Mouse (Mus musculus) lung, postnatal 25 days (tissue): ENCODE measurements around the gene Zbed3.
A peak's percentile ranks its signal among the peaks of the same experiment; 100 is the strongest.
"Not testable (repeated sequence)": the region's sequence is repeated elsewhere in the genome, so short reads cannot be mapped to it uniquely, and the experiment has no call there.

ENCODE experiments used
- DNase-seq: peaks from one replicate; pipeline ENCODE4 v3.0.0; 2022; ENCODE audit warnings: low spot score

Gene Zbed3

DNA sequence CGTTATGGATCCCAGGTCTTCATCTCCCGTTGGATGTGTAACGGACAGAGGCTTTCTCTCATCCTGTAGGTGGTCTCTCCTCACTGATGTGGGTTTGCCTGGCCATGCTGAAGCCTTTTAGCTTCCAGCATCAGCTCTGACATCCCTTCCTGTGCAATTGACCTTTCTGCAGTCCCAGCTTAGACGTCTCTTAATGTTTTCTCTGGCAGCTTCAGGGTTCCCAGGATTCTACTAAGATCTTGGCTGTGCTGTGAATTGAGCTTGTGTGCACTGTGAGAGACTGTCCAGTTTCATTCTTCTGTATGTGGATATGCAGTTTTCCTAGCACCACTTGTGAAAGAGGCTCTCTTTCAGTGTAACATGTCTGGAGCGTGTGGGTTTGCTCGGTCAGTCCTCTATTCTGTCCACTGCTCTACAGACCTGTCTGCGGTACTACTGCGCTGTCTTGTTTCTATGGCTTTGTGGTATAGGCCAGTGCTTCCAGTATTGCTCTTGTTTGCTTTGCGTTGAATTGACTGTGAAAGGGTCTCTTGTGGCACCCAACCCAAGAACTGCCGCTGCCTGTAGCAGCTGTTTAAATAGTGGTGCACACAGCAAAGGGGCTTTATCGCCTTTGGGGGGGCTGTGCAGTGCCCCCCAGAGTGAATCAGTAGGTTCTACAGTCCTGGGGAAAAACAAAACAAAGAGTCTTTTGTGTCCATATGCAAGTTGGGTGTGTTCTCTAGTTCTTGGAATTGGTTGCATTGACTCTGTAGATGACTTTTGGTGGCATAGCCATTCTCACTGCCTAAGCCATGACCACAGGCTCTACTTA lies 8.9 kb downstream of the Zbed3 start:
- DNase-seq, result no peak

DNA sequence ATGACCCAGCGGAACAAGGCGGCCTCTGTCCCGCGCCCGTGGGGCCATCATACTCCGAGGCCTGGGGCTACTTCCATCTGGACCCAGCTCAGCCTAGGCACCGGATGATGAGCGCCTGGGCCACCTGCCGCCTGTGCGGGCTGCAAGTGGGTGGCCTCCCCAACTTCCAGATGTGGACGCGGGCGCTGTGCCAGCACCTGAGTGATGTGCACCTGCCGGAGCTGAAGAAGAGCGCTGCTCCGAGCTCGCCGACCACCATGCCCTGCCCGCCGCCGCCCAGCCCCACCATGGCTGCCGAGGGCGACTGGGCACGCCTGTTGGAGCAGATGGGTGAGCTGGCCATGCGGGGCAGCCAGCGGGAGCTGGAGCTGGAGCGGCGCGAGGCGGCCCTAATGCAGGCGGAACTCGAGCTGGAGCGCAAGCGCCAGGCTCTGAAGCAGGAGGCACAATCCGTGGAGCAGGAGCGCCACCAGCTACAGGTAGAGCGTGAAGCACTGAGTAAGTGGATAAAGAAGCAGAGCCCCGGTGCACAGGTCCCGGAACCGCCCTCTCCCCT lies 12.8 kb downstream of the Zbed3 start:
- no peak for DNase-seq

GRCm38 (mm10) chr13:95343470-95343869 lies 20.1 kb downstream of the Zbed3 start:
- DNase-seq, result no peak

DNA sequence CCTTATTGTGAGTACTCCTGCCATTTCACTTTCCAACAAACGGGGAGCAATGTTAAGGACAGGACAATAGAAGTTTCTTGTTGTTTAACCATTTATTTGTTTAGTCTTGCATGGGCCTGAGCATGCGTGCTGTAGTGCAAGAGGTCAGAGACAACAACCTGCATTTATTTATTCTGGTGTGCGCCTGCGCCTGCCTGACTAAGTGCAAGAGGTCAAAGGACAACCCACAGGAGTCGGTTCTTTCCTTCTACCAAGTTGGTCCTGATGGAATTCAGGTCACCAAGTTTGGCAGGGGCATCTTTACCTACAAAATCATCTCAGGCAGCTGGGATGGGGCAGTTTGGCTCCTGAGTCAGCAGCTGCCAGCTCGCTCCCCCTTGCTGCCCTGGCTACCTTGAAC lies 22.5 kb downstream of the Zbed3 start:
- no peak for DNase-seq

- peak; percentile 64 for DNase-seq
Observed at GRCm38 (mm10) chr13:95347018-95347696, 23.7 kb downstream of the Zbed3 start.

GRCm38 (mm10) chr13:95348476-95348875 lies 25.1 kb downstream of the Zbed3 start:
- no peak for DNase-seq

DNA sequence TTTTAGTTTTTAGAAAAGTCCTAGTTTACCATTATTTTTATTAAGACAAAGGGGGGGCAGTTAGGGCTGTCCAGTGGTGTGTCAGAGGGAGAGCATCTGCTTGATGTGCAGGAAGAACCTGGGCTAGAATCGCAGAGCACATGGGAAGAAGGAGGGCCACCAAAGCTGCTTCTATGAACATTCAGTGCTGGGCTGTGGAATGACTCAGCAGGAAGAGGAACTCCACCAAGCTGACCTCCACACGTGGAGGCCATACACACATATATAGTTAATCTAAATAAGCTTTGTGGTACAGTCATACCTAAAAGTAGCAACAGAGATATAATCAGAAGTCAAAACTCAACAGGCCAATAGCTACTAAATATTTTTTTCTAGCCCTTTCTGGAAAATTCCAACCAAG lies 34.8 kb downstream of the Zbed3 start:
- DNase-seq, result no peak

DNA sequence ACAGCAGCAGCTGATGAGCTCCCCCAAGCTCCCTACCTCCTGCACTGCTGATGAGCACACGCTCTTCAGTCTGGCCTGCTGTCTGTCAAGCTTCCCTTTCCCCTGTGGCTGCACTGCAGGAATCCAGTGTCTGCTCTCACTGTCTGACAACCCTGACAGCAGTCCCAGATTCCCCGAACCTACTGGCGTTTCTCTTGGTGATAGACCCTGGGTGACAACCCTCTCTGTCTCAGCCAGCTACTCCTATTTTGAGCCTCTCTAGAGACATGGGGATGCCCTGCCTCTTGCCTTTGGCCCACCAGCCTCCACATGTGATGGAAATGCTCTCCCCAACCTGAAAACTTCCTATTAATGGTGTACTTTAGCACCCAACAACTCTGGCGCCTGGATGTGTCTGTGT lies 40.0 kb downstream of the Zbed3 start:
- no peak for DNase-seq

- no peak for DNase-seq
Observed at GRCm38 (mm10) chr13:95366356-95366755, 42.9 kb downstream of the Zbed3 start.

- DNase-seq, result peak; percentile 94
Observed at GRCm38 (mm10) chr13:95374701-95375553, 51.5 kb downstream of the Zbed3 start, which contains the start of gene Aggf1. TSS of gene Aggf1 (minus strand) at chr13:95375352.

GRCm38 (mm10) chr13:95375554-95375914 lies 52.1 kb downstream of the Zbed3 start:
- no peak for DNase-seq

- DNase-seq, result not testable (repeated sequence)
Observed at GRCm38 (mm10) chr13:95376689-95377289, 53.4 kb downstream of the Zbed3 start.

DNA sequence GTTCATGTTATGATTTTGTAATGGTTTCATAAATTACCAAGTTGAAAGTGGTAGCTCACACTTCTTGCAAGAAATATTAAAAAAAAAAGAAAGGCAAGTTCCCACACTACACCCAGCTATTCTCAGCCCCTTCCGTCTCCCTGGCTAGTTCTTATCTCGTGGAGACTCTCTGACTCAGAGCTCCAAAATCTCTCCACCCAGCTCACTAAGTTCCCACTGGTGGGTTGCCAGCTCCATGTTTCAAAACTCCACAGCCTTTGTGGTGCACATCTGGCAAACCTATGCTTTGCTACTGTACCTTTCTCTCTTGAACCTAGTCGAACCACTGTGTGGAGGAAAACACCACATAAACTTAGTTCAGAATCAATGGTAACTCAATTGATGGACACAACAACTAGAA lies 55.3 kb downstream of the Zbed3 start:
- peak; percentile 13 for DNase-seq

- DNase-seq, result no peak
Observed at GRCm38 (mm10) chr13:95382418-95382817, 59.0 kb downstream of the Zbed3 start.
